Mouse (Mus musculus): ENCODE data around the gene Tmem115.

Gene Tmem115

DNA sequence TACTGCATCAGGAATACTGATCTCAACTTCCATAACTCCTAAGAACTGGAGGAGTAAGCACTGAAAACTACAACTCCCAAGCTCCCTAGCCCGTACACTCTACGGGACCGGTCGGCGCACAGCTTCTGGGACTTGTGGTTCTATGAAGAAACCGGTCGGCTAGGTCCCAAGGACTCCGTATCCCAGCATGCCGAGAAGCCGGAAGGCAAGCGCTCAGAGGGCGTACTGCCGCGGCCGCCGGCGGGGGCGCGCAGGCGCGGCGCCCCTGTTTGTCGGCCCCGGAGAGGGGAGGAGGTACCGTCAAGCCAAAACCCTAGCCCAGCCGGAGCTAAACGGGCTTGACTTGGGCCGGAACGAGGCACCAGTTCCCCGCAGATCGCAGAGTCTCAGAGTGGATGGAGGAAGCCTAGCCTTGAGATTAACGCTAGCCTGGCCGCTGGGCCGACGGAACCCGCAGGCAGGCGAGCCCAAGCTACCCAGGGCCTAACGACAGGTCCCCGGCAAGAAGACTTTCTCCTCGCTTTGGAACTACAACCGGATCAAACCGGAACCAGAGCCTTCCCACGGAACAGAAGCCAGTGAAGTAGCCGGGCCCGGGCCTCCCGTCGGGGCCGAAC, at the start of gene Tmem115:
TSS of gene Tmem115 (plus strand) at position 155 of the 617 bp plus-strand sequence.
- WGBS: under 1% methylated on average over 48 of the region's 48 CpGs

DNA sequence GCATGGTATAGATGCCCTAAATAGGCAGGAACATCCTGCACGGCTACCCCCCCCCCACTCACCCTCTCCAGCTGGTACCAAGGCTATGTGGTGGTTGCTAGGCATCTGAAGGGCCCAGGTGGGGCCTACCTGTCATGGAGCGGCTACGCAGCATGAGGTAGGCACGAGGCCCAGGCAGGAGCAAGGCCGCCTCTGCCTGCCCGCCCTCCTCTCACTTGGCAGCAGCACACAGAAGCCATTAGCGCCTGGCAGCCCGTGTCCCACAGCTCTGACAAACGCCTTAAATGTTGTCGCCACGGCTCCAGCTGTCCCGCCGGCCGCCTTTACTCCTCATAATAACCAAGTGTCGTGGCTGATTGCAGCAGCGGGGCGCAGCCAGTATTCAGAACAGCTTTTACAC, 49.4 kb upstream of the Tmem115 start:
- WGBS: 33% methylated on average over 17 of the region's 17 CpGs

DNA sequence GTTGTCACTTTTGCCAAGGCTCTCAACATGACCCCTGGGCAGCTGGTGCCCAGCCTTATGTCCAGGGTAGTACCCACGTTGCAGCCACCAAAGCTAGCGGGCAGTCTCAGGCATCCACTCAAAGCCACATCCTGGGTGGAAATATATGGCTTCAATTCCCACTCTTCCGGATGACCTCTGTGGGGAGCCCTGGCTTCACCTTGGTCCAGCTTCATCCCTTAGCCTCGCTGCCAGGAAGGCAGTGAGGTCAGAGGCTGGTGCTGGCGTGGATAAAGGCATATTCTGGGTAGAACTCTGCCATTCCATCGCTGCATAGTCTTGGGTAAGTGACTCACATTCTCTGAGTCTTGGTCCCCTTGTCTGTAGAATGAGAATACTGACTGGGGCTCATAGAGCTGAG, 49.0 kb upstream of the Tmem115 start:
- 74% methylated on average over 6 of the region's 6 CpGs for WGBS

DNA sequence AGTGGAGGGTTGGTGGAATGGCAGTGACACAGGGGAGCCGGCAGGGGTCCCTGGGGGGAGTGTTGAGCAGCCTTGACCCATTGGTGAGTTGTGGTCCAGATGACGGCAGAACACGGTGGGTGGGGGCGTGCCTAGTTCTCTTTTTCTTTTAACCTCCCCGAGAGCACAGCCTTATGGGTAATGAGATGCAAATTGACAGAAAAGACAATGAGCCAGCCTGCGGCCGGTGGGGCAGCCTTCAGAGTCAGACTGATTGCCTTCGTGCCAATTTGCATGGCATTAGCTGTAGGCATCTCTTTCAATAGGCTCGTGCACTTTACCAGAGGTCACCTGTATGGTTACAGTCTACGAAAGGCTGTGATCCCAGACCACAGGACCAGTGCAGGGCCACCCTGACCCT, 47.7 kb upstream of the Tmem115 start:
- 60% methylated on average over 10 of the region's 10 CpGs for WGBS

- WGBS: 81% methylated on average over 6 of the region's 6 CpGs
Observed at GRCm38 (mm10) chr9:107486507-107487225, 47.1 kb upstream of the Tmem115 start.

GRCm38 (mm10) chr9:107490146-107490545, 43.6 kb upstream of the Tmem115 start:
- 55% methylated on average over 8 of the region's 8 CpGs for WGBS

- 68% methylated on average over 6 of the region's 6 CpGs for WGBS
Observed at GRCm38 (mm10) chr9:107490625-107491024, 43.1 kb upstream of the Tmem115 start.

DNA sequence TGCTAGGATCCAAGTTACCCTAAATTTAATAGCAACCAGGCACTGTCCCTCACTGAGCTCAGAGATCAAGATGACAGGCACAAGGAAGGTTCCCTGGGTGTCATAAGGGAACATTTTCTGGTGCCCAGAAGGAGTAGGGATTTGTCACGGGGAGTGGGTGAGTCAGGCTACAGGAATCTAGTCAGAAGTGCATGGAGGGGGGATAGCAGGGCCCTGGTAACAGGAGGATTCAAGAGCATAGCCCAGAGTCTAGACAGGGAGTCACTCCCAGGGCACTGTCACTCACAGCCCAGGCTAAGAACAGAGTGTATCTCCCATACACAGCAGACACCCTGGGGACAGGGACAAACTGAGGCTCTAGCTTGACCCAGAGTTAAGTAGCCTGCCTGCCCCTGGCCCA, 40.2 kb upstream of the Tmem115 start:
- 74% methylated on average over 1 of the region's 1 CpGs for WGBS

GRCm38 (mm10) chr9:107494238-107494637, 39.5 kb upstream of the Tmem115 start:
- 82% methylated on average over 12 of the region's 12 CpGs for WGBS

DNA sequence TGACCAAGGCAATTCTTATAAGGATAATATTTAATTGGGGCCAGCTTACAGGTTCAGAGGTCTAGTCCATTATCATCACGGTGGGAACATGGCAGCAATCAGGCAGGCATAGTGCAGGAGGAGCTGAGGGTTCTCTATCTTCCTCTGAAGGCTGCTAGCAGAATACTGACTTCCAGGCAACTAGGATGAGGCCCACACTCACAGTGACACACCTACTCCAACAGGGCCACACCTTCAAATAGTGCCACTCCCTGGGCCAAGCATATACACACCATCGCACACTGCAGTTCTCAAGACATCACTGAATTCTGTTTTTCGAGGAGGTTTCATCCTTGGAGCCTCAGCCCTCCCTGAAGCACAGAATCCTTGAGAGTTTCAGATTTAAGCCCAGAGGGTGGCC, 37.4 kb upstream of the Tmem115 start:
- WGBS: 87% methylated on average over 3 of the region's 3 CpGs

GRCm38 (mm10) chr9:107500708-107501286, 32.9 kb upstream of the Tmem115 start:
- WGBS: 90% methylated on average over 3 of the region's 3 CpGs

DNA sequence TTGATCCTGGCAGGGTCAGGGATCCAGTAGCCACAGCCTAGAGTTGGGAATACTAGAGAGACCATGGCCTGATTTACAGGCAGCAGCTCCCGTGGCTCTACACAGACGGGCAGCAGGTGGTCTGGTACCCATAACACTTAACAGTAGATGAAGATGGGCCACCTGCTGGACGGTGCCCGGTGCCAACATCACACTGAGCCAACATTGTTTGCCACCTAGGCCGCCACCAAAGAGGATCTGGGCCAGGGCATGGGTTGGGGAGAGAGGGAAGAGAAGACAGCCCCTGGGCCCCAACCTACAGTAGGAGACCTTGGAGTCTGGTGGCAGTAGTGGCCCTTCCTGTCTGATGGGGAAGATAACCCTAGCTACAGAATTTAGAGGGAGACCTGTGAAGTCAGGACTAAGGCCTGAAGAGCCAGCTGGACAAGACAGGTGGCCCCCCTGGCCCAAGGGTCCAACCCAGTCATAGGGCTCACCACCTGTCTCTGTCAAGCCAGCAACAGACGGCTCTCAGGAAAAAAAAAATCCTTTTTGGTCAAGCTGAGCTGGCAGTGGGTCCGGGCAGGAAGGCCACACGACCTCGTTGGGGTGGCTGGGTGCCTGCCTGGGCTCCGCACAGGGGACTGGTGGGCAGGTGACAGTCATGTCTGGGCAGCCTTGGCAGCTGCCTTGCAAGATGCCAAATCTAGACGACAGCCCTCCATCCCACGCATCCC, 31.5 kb upstream of the Tmem115 start:
- WGBS: 73% methylated on average over 12 of the region's 12 CpGs

GRCm38 (mm10) chr9:107504662-107505537, 28.8 kb upstream of the Tmem115 start:
- 84% methylated on average over 19 of the region's 19 CpGs for WGBS

- 28% methylated on average over 10 of the region's 10 CpGs for WGBS
Observed at GRCm38 (mm10) chr9:107508266-107508665, 25.5 kb upstream of the Tmem115 start.

DNA sequence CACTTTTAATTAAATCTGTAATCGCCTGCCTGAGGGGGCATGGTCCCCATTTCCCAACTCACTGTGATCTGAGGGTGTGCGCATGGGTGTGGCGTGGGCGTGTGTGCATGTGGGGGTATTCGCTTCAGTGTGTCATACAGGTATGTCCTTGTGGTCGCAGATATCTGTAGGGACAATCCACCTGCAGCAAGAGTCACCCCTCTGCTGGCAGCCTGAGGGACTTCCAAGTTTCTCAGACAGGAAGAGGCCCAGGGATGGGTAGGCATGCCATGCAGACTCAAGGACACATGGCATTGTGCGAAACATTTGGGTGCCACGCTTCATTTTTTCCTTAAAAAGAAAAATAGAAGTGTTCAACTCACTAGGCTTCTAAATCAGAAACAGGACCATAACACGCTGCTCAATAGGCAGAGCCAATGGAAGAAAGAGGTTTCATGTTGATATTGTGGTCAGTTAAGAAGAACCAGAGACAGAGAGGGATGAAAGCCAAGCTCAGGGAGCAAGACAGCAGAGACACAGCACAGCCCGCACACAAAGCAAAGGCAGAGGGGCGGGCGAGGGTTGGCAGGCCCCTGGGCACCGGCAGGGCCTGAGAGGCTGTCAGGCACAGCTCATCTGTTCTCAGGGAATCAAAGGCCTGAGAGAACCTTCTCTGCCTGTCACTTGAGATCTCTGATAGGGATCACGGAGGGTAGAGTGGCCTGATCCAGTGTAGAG, 23.2 kb upstream of the Tmem115 start:
- 82% methylated on average over 14 of the region's 14 CpGs for WGBS

- WGBS: 81% methylated on average over 8 of the region's 8 CpGs
Observed at GRCm38 (mm10) chr9:107511436-107511835, 22.3 kb upstream of the Tmem115 start.

DNA sequence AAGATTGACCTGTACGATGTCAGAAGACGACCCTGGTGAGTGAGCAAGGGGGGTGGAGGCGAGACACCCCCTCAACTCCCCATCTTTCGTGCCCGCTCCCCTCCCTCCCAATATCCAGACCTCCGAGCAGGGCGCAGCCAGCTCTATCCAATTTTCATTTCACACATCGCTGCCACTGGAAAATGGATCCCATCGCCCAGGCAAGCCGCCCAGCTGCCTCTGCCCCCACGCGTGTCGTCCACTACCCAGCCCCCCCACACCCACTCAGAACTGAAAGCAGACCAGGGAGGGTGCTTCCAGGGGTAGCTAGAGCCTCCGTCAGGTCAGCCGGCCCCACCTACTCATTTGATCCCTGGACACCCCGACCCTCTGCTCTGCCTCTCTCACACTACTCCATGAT, 21.4 kb upstream of the Tmem115 start:
- 53% methylated on average over 16 of the region's 16 CpGs for WGBS

- 26% methylated on average over 14 of the region's 14 CpGs for WGBS
Observed at GRCm38 (mm10) chr9:107514303-107514955, 19.3 kb upstream of the Tmem115 start.

DNA sequence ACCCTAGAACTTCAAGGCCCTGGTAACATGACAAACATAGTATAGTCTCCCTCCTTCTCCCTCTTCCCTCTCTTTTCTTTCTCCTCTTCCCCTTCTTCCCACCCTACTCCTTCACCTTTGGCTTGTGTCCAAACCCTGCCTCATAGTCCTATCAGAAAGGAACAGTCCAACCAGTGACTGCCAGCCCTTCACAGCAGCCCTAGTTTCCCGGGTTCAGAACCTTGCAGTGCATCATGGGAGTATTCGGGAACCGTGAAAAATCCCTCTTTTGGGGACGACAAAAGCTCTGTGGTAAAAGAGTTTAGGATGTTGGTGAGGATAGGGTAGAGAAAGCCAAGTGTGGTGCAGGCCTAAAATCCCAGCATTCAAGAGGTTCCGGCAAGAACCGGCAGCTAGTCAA, 13.4 kb upstream of the Tmem115 start:
- 73% methylated on average over 6 of the region's 6 CpGs for WGBS

DNA sequence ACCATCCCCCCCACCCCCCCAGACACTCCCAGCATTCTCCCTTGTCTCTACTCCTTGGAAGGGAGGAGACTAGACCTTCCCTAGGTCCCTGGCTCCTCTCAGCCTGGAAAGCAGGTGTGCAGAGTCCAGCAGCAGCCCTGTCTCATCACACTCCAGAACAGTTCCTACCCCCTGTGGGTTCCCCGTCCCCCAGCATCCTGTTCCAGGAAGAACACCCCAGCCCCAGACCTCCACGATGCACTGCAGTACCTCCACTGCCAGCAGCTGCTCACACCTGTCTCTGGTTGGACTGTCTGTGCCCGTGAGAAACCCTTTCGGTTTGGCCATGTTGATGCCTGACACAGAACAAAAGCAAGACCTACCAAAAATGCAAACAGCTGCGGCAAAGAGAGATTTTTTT, 12.6 kb upstream of the Tmem115 start:
- WGBS: 55% methylated on average over 5 of the region's 5 CpGs
